Mouse (Mus musculus) midbrain, postnatal 0 days (tissue): ENCODE results near the gene Pygo1. TPM values are rescaled to one million over a fixed set of nuclear protein-coding genes. Genes with fewer than 3 reads are reported as not detected.

Source experiments
- ATAC-seq: fragments of 200-750 bp; cut with Nextera tagmentation; 2 replicates; pipeline ENCODE4 v1.8.0; 2017; ENCODE audit warnings: moderate number of reproducible peaks, mild to moderate bottlenecking, moderate TSS enrichment, moderate library complexity; ENCODE audit not compliant: low FRiP score
- DNase-seq: peaks from one replicate; pipeline ENCODE4 v3.0.0-alpha.2; 2015; ENCODE audit warnings: low spot score
- H3K27ac ChIP-seq: fragments of 300-500 bp; sonication (generic); 2 replicates; pipeline ENCODE4 v1.5.1; 2014; ENCODE audit warnings: low read depth, mild to moderate bottlenecking, low read length, mixed read lengths
- H3K27me3 ChIP-seq: fragments of 300-500 bp; sonication (generic); 2 replicates; pipeline ENCODE4 v1.6.1; 2014; ENCODE audit warnings: low read length, control low read depth, mixed read lengths; ENCODE audit not compliant: insufficient read depth
- H3K36me3 ChIP-seq: fragments of 300-500 bp; sonication (generic); 2 replicates; pipeline ENCODE4 v1.6.1; 2014; ENCODE audit warnings: low read length, control low read depth, mixed read lengths; ENCODE audit not compliant: insufficient read depth
- H3K4me1 ChIP-seq: fragments of 300-500 bp; sonication (generic); 2 replicates; pipeline ENCODE4 v1.6.1; 2014; ENCODE audit warnings: mild to moderate bottlenecking, control low read depth, antibody characterized with exemption, low read length, mixed read lengths; ENCODE audit not compliant: insufficient read depth
- H3K4me2 ChIP-seq: fragments of 300-500 bp; sonication (generic); 2 replicates; pipeline ENCODE4 v1.6.1; 2014; ENCODE audit warnings: low read depth, mild to moderate bottlenecking, low read length, mixed read lengths; ENCODE audit not compliant: poor library complexity, severe bottlenecking
- H3K4me3 ChIP-seq: fragments of 300-500 bp; sonication (generic); 2 replicates; pipeline ENCODE4 v1.5.1; 2014; ENCODE audit warnings: low read depth, mild to moderate bottlenecking, low read length, moderate library complexity
- H3K9ac ChIP-seq: fragments of 300-500 bp; sonication (generic); replicated peaks from 2 replicates; pipeline ENCODE4 v1.6.1; 2014; ENCODE audit warnings: mild to moderate bottlenecking, low read length, moderate library complexity, mixed read lengths; ENCODE audit not compliant: poor library complexity, severe bottlenecking
- H3K9me3 ChIP-seq: fragments of 300-500 bp; sonication (generic); 2 replicates; pipeline ENCODE4 v1.6.1; 2016; ENCODE audit warnings: low read length, control low read depth
- CTCF ChIP-seq: IDR thresholded peaks from 2 replicates; pipeline ENCODE4 v1.5.1; 2016; ENCODE audit warnings: antibody characterized with exemption, mild to moderate bottlenecking
- WGBS: fragments of 180-500 bp; shearing (Covaris S2); extraction: QIAGEN DNeasy Blood & Tissue Kit; methylation state at CpG from one replicate; pipeline ENCODE4 v1.1.7; 2014; 5-methylcytosine and 5-hydroxymethylcytosine counted together
- polyA plus RNA-seq: library from polyadenylated mRNA; unstranded; fragments of >200 nt; fragmentation: Nextera tagmentation; extraction: Ambion mirVana; gene quantifications from 2 replicates; pipeline ENCODE4 v1.2.1, GENCODE M21; 2015
- total RNA-seq: library from RNA; depleted of rRNA; stranded (reverse); fragments of >200 nt; gene quantifications from 2 replicates; pipeline ENCODE4 v1.2.3, GENCODE M21; 2014

Pygo1 gene
- total and polyA plus RNA-seq, 2 experiments from 2014 or later = 9.3 to 40.1 TPM

- H3K27ac ChIP-seq = no peak overlapping the region
- H3K4me3 ChIP-seq = no peak overlapping the region
- no peak overlapping the region for H3K4me2 ChIP-seq
- WGBS = 68% methylated on average over 7 of the region's 7 CpGs
- no peaks in the 10 kb centered on the region for H3K27me3 ChIP-seq
- ATAC-seq (no peak), DNase-seq (no peak)
- no peaks in the 10 kb centered on the region for H3K36me3 ChIP-seq
- TF ChIP-seq CTCF = peak; percentile 9; the same call in 1 of the 2 replicates
- no peak overlapping the region for H3K9ac ChIP-seq
- H3K9me3 ChIP-seq = no peaks in the 10 kb centered on the region
- H3K4me1 ChIP-seq = no peaks in the 10 kb centered on the region
Measured at GRCm38 (mm10) chr9:72915728-72916127, 9.7 kb upstream of the Pygo1 start.

GRCm38 (mm10) chr9:72923068-72923467 is 2.4 kb upstream of the Pygo1 start:
- Histone ChIP-seq H3K36me3 (no peaks in the 10 kb centered on the region), H3K9me3 (no peaks in the 10 kb centered on the region), H3K4me3 (no peak overlapping the region), H3K9ac (no peak overlapping the region), H3K27me3 (no peaks in the 10 kb centered on the region), H3K27ac (no peak overlapping the region), H3K4me1 (peaks cover 6% of the 10 kb centered on the region), H3K4me2 (no peak overlapping the region)
- ATAC-seq (no peak), DNase-seq (no peak)
- WGBS = 78% methylated on average over 3 of the region's 3 CpGs
- TF ChIP-seq CTCF = no peak

GRCm38 (mm10) chr9:72925935-72926258 is 452 bp downstream of the Pygo1 start:
- Histone ChIP-seq H3K4me3 (peak overlapping the region; percentile 85), H3K9me3 (no peaks in the 10 kb centered on the region), H3K27ac (peak overlapping the region; percentile 84), H3K4me1 (peaks cover 6% of the 10 kb centered on the region), H3K27me3 (no peaks in the 10 kb centered on the region), H3K4me2 (peak overlapping the region; percentile 95), H3K36me3 (no peaks in the 10 kb centered on the region), H3K9ac (peak overlapping the region; percentile 96)
- DNase-seq = no peak
- WGBS = under 1% methylated on average over 20 of the region's 20 CpGs
- TF ChIP-seq CTCF = no peak
- ATAC-seq = peak; percentile 71

- WGBS = 85% methylated on average over 13 of the region's 13 CpGs
- TF ChIP-seq CTCF = no peak
- H3K9me3 ChIP-seq = no peaks in the 10 kb centered on the region
- no peaks in the 10 kb centered on the region for H3K36me3 ChIP-seq
- H3K4me1 ChIP-seq = peaks cover 6% of the 10 kb centered on the region
- no peaks in the 10 kb centered on the region for H3K27me3 ChIP-seq
- H3K4me3 ChIP-seq = no peak overlapping the region
- no peak overlapping the region for H3K4me2 ChIP-seq
- DNase-seq (no peak), ATAC-seq (no peak)
- H3K9ac ChIP-seq = no peak overlapping the region
- no peak overlapping the region for H3K27ac ChIP-seq
Measured at GRCm38 (mm10) chr9:72931166-72931790, 5.8 kb downstream of the Pygo1 start.

GRCm38 (mm10) chr9:72935309-72935708 is 9.9 kb downstream of the Pygo1 start:
- DNase-seq (no peak), ATAC-seq (no peak)
- H3K4me3 ChIP-seq = no peak overlapping the region
- H3K9me3 ChIP-seq = no peaks in the 10 kb centered on the region
- no peak overlapping the region for H3K27ac ChIP-seq
- 89% methylated on average over 4 of the region's 4 CpGs for WGBS
- 0 out of 2 replicates have a peak, but pooled peaks have one; percentile 18 for TF ChIP-seq CTCF
- H3K27me3 ChIP-seq = no peaks in the 10 kb centered on the region
- no peak overlapping the region for H3K9ac ChIP-seq
- no peaks in the 10 kb centered on the region for H3K36me3 ChIP-seq
- no peaks in the 10 kb centered on the region for H3K4me1 ChIP-seq
- H3K4me2 ChIP-seq = no peak overlapping the region

- H3K9me3 ChIP-seq = no peaks in the 10 kb centered on the region
- no peak overlapping the region for H3K9ac ChIP-seq
- H3K4me1 ChIP-seq = no peaks in the 10 kb centered on the region
- DNase-seq = no peak
- no peak overlapping the region for H3K27ac ChIP-seq
- 72% methylated on average over 2 of the region's 2 CpGs for WGBS
- no peaks in the 10 kb centered on the region for H3K27me3 ChIP-seq
- H3K4me3 ChIP-seq = no peak overlapping the region
- H3K36me3 ChIP-seq = no peaks in the 10 kb centered on the region
- ATAC-seq = no peak
- H3K4me2 ChIP-seq = no peak overlapping the region
- TF ChIP-seq CTCF = no peak
Measured at GRCm38 (mm10) chr9:72936301-72936700, 10.9 kb downstream of the Pygo1 start.
